Mouse (Mus musculus) stomach, embryonic 14.5 days (tissue): ENCODE measurements around the gene Wasf1. TPM values are rescaled to one million over a fixed set of nuclear protein-coding genes. Genes with fewer than 3 reads are reported as not detected.

Experiments used
- ATAC-seq: fragments of 200-750 bp; cut with Nextera tagmentation; 2 replicates; pipeline ENCODE4 v1.8.0; 2017; ENCODE audit warnings: low read depth, moderate TSS enrichment; ENCODE audit not compliant: insufficient number of reproducible peaks, insufficient read depth, low FRiP score
- H3K27ac ChIP-seq: fragments of 300-500 bp; sonication (generic); 2 replicates; pipeline ENCODE4 v1.5.1; 2014; ENCODE audit warnings: mild to moderate bottlenecking, low read length, moderate library complexity, mixed read lengths
- H3K27me3 ChIP-seq: fragments of 300-500 bp; sonication (generic); 2 replicates; pipeline ENCODE4 v1.6.1; 2014; ENCODE audit warnings: low read length, control low read depth, mixed read lengths; ENCODE audit not compliant: control insufficient read depth, insufficient read depth
- H3K36me3 ChIP-seq: fragments of 300-500 bp; sonication (generic); 2 replicates; pipeline ENCODE4 v1.6.1; 2014; ENCODE audit warnings: mild to moderate bottlenecking, control low read depth, low read length, moderate library complexity, mixed read lengths; ENCODE audit not compliant: control insufficient read depth, insufficient read depth
- H3K4me1 ChIP-seq: fragments of 300-500 bp; sonication (generic); 2 replicates; pipeline ENCODE4 v1.6.1; 2014; ENCODE audit warnings: low read length, control low read depth, mixed read lengths; ENCODE audit not compliant: control insufficient read depth, insufficient read depth
- H3K4me2 ChIP-seq: fragments of 300-500 bp; sonication (generic); replicated peaks from 2 replicates; pipeline ENCODE4 v1.6.1; 2014; ENCODE audit warnings: low read depth, low read length, control low read depth
- H3K4me3 ChIP-seq: fragments of 300-500 bp; sonication (generic); 2 replicates; pipeline ENCODE4 v1.5.1; 2014; ENCODE audit warnings: low read depth, low read length, control low read depth
- H3K9ac ChIP-seq: fragments of 300-500 bp; sonication (generic); replicated peaks from 2 replicates; pipeline ENCODE4 v1.6.1; 2014; ENCODE audit warnings: low read depth, mild to moderate bottlenecking, control low read depth, low read length, moderate library complexity, mixed read lengths
- H3K9me3 ChIP-seq: fragments of 300-500 bp; sonication (generic); 2 replicates; pipeline ENCODE4 v1.6.1; 2016; ENCODE audit warnings: low read depth, low read length, control low read depth; ENCODE audit not compliant: control insufficient read depth
- WGBS: fragments of 180-500 bp; shearing (Covaris S2); extraction: QIAGEN DNeasy Blood & Tissue Kit; methylation state at CpG from one replicate; pipeline ENCODE4 v1.1.7; 2014; 5-methylcytosine and 5-hydroxymethylcytosine counted together
- polyA plus RNA-seq: library from polyadenylated mRNA; unstranded; fragments of >200 nt; fragmentation: Nextera tagmentation; extraction: Ambion mirVana; gene quantifications from 2 replicates; pipeline ENCODE4 v1.2.1, GENCODE M21; 2014

The Wasf1 gene
- polyA plus RNA-seq, 1 experiment from 2014 or later = 18.8 TPM

- Histone ChIP-seq H3K27me3 (no peaks in the 10 kb centered on the region), H3K4me2 (peak overlapping the region; percentile 58), H3K4me3 (peak overlapping the region; percentile 96), H3K27ac (peak overlapping the region; percentile 76; the same call in 1 of the 2 replicates), H3K9me3 (no peaks in the 10 kb centered on the region), H3K4me1 (peaks cover 6% of the 10 kb centered on the region; the same call in 1 of the 2 replicates), H3K36me3 (no peaks in the 10 kb centered on the region), H3K9ac (peak overlapping the region; percentile 79)
- ATAC-seq = no peak
- WGBS = 11% methylated on average over 9 of the region's 9 CpGs
Measured at GRCm38 (mm10) chr10:40882333-40882732, 942 bp upstream of the Wasf1 start.

GRCm38 (mm10) chr10:40883644-40884278 is 486 bp downstream of the Wasf1 start:
- WGBS = under 1% methylated on average over 76 of the region's 87 CpGs
- peak overlapping the region; percentile 96 for H3K4me3 ChIP-seq

GRCm38 (mm10) chr10:40884279-40884806 is 1.1 kb downstream of the Wasf1 start:
- Histone ChIP-seq H3K4me1 (peaks cover 6% of the 10 kb centered on the region; the same call in 1 of the 2 replicates), H3K9me3 (no peaks in the 10 kb centered on the region), H3K36me3 (no peaks in the 10 kb centered on the region), H3K4me3 (peak overlapping the region; percentile 96), H3K27ac (peak overlapping the region; percentile 89), H3K27me3 (no peaks in the 10 kb centered on the region), H3K9ac (peak overlapping the region; percentile 77), H3K4me2 (peak overlapping the region; percentile 88)
- 0 out of 2 replicates have a peak, but pooled peaks have one; percentile 1 for ATAC-seq
- under 1% methylated on average over 40 of the region's 40 CpGs for WGBS

More at GRCm38 (mm10) chr10:40883644-40884278, 486 bp downstream of the Wasf1 start:
- peak overlapping the region; percentile 88 for H3K4me2 ChIP-seq
- peaks cover 6% of the 10 kb centered on the region; the same call in 1 of the 2 replicates for H3K4me1 ChIP-seq
- peak overlapping the region; percentile 77 for H3K9ac ChIP-seq
- no peaks in the 10 kb centered on the region for H3K27me3 ChIP-seq
- no peaks in the 10 kb centered on the region for H3K9me3 ChIP-seq
- ATAC-seq = peak; percentile 79
- H3K36me3 ChIP-seq = no peaks in the 10 kb centered on the region
- peak overlapping the region; percentile 89 for H3K27ac ChIP-seq

- H3K27me3 ChIP-seq = no peaks in the 10 kb centered on the region
- H3K9me3 ChIP-seq = no peaks in the 10 kb centered on the region
- no peak overlapping the region for H3K9ac ChIP-seq
- 69% methylated on average over 7 of the region's 7 CpGs for WGBS
- H3K4me1 ChIP-seq = peaks cover 6% of the 10 kb centered on the region; the same call in 1 of the 2 replicates
- no peak overlapping the region for H3K27ac ChIP-seq
- no peak for ATAC-seq
- H3K36me3 ChIP-seq = no peaks in the 10 kb centered on the region
- H3K4me2 ChIP-seq = no peak overlapping the region
- no peak overlapping the region for H3K4me3 ChIP-seq
Measured at GRCm38 (mm10) chr10:40885432-40885831, 2.2 kb downstream of the Wasf1 start.

- Histone ChIP-seq H3K36me3 (no peaks in the 10 kb centered on the region), H3K9ac (no peak overlapping the region), H3K4me3 (no peak overlapping the region), H3K27me3 (no peaks in the 10 kb centered on the region), H3K4me2 (no peak overlapping the region), H3K9me3 (no peaks in the 10 kb centered on the region), H3K4me1 (no peaks in the 10 kb centered on the region), H3K27ac (no peak overlapping the region)
- 85% methylated on average over 2 of the region's 2 CpGs for whole genome bisulfite sequencing
- no peak for ATAC-seq
Measured at GRCm38 (mm10) chr10:40887316-40887715, 4.0 kb downstream of the Wasf1 start.

- Histone ChIP-seq H3K9me3 (no peaks in the 10 kb centered on the region), H3K4me3 (no peak overlapping the region), H3K27ac (no peak overlapping the region), H3K9ac (no peak overlapping the region), H3K36me3 (no peaks in the 10 kb centered on the region), H3K4me2 (no peak overlapping the region), H3K4me1 (no peaks in the 10 kb centered on the region), H3K27me3 (no peaks in the 10 kb centered on the region)
- ATAC-seq = no peak
- 80% methylated on average over 4 of the region's 4 CpGs for WGBS
Measured at GRCm38 (mm10) chr10:40889146-40889545, 5.9 kb downstream of the Wasf1 start.

GRCm38 (mm10) chr10:40895765-40896164 is 12.5 kb downstream of the Wasf1 start:
- Histone ChIP-seq H3K27ac (no peak overlapping the region), H3K4me2 (no peak overlapping the region), H3K27me3 (no peaks in the 10 kb centered on the region), H3K9ac (no peak overlapping the region), H3K9me3 (no peaks in the 10 kb centered on the region), H3K4me3 (no peak overlapping the region), H3K4me1 (no peaks in the 10 kb centered on the region), H3K36me3 (no peaks in the 10 kb centered on the region)
- 92% methylated on average over 12 of the region's 12 CpGs for WGBS
- no peak for ATAC-seq

- Histone ChIP-seq H3K27ac (no peak overlapping the region), H3K4me1 (no peaks in the 10 kb centered on the region), H3K36me3 (no peaks in the 10 kb centered on the region), H3K9me3 (no peaks in the 10 kb centered on the region), H3K9ac (no peak overlapping the region), H3K4me2 (no peak overlapping the region), H3K27me3 (no peaks in the 10 kb centered on the region), H3K4me3 (no peak overlapping the region)
- 47% methylated on average over 5 of the region's 5 CpGs for WGBS
- no peak for ATAC-seq
Measured at GRCm38 (mm10) chr10:40896656-40897055, 13.4 kb downstream of the Wasf1 start.
